Mouse (Mus musculus): Measurements from ENCODE around the gene Ptprcap.

The Ptprcap gene

DNA sequence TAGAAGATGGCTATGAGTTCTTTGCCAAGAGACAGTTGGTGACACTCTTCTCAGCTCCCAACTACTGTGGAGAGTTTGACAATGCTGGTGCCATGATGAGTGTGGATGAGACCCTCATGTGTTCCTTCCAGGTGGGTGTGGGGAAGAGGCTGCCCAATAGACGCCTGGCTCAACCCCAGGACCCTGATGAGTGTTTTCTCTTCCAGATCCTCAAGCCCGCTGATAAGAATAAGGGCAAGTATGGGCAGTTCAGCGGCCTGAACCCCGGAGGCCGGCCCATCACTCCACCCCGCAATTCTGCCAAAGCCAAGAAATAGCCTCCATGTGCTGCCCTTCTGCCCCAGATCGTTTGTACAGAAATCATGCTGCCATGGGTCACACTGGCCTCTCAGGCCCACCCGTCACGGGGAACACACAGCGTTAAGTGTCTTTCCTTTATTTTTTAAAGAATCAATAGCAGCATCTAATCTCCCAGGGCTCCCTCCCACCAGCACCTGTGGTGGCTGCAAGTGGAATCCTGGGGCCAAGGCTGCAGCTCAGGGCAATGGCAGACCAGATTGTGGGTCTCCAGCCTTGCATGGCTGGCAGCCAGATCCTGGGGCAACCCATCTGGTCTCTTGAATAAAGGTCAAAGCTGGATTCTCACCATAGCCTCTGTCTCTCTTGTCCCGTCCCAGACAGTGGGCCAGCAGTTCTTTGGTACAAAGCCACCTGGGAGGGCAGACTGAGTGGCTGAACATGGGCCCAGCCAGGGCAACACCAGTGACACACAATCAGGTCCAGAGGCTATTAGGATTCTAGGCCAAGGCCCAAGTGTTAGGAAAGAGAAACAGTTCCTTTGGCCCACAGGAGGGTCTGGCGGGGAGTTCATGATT lies 41.6 kb downstream of the Ptprcap start:
- DNase-seq (ENCODE audit: low spot score in 2 of 2) = no peak

DNA sequence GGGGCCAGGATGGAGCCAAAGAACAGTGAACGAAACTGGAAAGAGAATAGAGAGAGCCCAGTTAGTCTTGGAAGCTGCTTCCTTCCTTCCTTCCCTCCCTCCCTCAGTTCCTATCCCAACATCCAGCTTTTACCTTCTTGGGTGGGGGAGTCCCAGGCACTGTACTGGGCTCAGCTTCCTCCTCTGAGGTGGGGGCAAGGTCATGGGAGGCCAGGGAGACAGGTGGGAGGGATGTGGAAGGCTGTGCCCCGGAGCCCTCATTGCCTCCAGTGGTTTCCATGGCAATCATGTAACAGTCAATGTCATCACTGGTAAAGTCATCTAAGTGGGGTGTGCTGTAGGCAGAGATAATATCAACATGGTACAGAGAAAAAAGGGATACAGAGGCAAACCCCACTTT lies 42.6 kb downstream of the Ptprcap start:
- no peak for DNase-seq (ENCODE audit: low spot score in 2 of 2)

DNA sequence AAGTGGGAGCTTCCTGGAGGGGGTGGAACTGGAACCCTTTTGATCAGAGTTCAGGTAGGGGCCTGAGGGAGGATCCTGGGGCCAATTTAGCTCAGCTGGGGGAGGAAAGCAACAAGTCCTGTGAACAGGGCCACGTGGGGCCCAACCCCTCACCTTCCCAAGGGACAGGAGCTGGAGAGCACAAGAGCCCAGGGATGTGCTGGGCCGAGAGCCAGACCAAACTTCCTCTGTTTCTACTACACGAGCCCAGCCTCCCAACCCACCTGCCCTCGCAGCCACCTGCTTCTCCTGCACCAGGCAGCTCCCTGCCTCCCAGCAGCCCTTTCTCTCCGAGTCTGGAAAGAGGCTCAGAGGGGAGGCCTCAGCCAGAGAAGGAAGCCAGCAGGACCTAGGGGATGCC lies 43.1 kb downstream of the Ptprcap start:
- no peak for DNase-seq (ENCODE audit: low spot score in 2 of 2)

DNA sequence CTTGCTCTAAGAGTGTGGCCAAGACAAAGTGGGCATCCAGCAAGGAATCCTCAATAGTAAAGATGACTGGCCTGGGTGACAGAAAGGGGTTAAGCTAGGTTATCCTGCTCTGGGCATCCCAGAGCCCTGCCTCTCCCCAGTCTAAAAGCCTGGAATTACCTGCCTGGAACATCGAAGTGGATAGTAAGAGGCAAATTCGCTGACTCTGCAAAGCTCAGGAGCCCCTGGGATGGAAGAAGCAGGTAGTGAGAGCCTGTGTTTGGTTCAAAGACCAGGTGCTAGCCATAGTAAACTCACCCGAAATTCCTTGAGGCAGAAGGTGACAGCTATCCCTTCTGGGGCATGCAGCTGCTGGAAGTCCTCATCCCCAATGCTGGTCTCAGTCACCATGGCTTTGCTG lies 43.8 kb downstream of the Ptprcap start:
- DNase-seq (ENCODE audit: low spot score in 2 of 2) = no peak

DNA sequence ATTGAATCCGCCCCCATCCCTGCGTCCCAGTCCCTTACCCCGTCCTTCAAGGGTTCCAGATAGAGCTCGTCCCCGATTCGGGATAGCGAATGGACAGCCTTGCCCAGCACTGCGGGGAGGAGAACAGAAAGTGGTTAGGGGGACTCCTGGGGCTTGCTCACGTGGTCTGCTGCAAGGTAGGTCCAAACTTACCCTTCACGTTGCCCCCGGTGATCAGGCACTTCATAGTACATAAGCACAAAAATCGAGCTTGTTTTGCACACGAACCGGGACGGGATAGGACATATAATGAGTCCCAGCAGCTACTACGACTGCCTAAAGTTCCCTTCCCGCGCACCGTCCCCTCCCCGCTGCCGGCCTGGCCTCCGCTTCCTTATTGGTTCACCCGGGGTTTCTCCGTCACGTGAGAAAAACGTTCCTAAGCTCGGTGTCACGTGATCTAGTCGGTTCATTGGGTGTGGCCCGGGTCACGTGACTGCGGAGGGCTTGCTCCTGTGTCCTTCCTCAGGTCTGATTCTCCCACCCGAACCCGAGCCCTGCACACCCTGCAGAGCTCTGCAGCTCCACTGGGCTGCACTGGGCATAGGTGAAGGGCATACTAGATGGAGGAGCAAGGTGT lies 48.0 kb downstream of the Ptprcap start, which contains the start of gene Rad9a:
TSS of gene Rad9a (minus strand) at position 372 of the 619 bp plus-strand sequence.
- peak; percentile 94 to 95 for DNase-seq (ENCODE audit: low spot score in 2 of 2)

DNA sequence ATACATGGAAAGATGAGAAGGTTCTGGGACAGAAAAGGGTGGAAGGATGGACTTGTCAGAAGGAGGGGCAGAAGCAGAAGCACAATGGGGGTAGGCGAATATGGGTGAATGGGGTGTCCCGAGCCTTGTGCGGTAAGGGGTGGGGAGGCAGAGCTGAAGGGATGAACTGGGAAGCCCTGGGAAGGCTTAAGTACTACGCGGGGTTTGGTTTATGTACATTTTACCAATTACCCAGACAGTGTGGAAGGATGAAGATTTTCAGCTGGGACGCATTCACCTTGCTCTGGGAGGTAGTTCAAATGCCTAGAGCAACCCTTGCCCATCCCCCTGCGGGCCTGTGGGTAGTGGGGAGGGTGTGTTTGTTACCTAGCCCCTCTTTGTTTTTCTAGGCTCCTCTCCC lies 48.7 kb downstream of the Ptprcap start:
- DNase-seq (ENCODE audit: low spot score in 2 of 2) = no peak

DNA sequence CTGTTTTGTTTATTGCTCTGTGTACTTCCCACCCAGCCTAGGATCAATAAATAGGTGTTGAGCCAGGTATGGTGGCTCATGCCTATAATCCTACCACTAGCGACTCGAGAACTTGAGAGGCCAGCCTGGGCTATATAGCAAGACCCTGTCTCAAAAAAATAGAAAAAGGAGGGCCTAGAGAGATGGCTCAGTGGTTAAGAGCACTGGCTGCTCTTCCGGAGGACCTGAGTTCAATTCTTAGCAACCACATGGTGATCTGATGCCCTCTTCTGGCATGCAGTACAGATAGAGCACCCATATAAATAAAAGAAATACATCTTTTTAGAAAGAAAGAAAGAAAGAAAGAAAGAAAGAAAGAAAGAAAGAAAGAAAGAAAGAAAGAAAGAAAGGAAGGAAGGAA lies 49.7 kb downstream of the Ptprcap start:
- DNase-seq (ENCODE audit: low spot score in 2 of 2) = no peak

DNA sequence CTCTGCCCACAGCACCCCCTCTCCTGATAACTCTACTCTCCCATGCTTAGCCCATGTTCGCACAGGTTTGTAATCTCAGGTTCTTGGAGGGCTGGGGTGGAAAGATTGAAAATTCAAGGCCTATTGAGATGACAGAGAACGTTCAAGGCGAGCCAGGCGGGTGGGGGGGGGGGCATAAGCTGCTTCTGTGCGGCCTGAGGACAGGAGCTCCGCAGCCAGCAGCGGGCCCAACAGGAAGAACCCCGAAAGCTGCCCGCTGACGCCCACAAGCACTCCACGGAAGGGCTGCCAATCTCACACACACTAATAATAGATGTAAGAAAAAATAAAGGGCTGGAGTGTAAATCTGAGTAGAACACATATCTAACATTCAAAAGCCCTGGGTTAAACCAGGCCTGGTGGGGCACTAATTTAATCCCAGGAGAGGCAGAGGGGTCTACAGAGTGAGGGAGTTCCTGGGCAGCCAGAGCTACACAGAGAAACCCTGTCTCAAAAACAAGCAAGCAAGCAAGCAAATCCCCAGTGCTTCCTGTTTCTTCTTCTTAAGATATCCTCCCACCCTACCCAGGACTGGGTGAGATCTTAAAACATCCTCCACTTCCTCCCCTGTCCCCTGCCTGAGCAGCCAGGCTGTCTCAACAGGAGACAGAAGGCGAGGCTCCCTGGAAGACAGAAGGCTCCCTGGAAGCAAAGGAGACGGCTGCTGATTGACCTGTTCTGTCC lies 50.4 kb downstream of the Ptprcap start:
- no peak for DNase-seq (ENCODE audit: low spot score in 2 of 2)

DNA sequence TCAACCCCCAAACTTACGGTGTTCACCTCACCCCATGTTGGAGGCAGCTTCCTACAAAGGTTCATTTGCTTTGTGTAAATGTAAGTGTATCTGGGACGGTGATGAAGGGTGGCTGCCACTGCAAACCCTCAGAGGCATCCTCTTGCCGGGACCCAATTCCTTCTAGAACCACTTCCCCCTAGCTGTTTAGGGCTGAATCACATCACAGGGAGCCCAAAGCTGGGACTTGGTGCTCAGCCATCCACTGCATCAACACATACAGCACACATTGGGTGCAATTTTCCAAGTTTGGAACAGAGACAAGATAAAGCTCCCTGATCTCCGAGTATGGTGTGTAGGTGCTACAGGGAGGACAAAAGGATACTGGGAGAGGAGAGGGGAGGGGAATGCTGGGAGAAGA lies 51.5 kb downstream of the Ptprcap start:
- DNase-seq (ENCODE audit: low spot score in 2 of 2) = no peak
